Comparison of ENCODE assay signal across 16 mouse cellular contexts in genomic region chr9:120210865-120211264, GRCm38 (mm10).
"Had no signal": no experiment of that assay in that cellular context is flagged by ENCODE, and none has a peak within 500 bp of the region (broad histone marks: within the 10 kb centered on the region; RNA-seq: fewer than 3 reads in every experiment).

No protein-coding gene starts in this region.

- H3K4me3 ChIP-seq: kidney, embryonic 15.5 days; left cerebral cortex, adult 2 months; liver, embryonic 13.5 days; midbrain, embryonic 12.5 days; midbrain, embryonic 15.5 days; neural tube, embryonic 12.5 days had no signal

- H3K9me3 ChIP-seq: kidney, embryonic 15.5 days; liver, embryonic 13.5 days; midbrain, embryonic 12.5 days; midbrain, embryonic 15.5 days; neural tube, embryonic 12.5 days had no signal

- H3K27ac ChIP-seq: kidney, embryonic 15.5 days; left cerebral cortex, adult 2 months; liver, embryonic 13.5 days; midbrain, embryonic 12.5 days; midbrain, embryonic 15.5 days; neural tube, embryonic 12.5 days; stomach, postnatal 0 days had no signal

- H3K4me1 ChIP-seq: liver, embryonic 13.5 days; midbrain, embryonic 12.5 days; midbrain, embryonic 15.5 days; neural tube, embryonic 12.5 days had no signal

- ATAC-seq: midbrain, embryonic 15.5 days had no signal

- DNase-seq: kidney, postnatal 10 days; kidney, postnatal 36 days; layer of hippocampus, postnatal 36 days; liver, embryonic 13.5 days; lung, adult 2 months; lung, postnatal 14 days; lung, postnatal 4 days; thymus, adult 2 months; thymus, postnatal 14 days; thymus, postnatal 4 days had no signal

- H3K4me2 ChIP-seq: kidney, embryonic 15.5 days; liver, embryonic 13.5 days; midbrain, embryonic 12.5 days; midbrain, embryonic 15.5 days; neural tube, embryonic 12.5 days had no signal

- H3K36me3 ChIP-seq: kidney, embryonic 15.5 days; liver, embryonic 13.5 days; midbrain, embryonic 12.5 days; midbrain, embryonic 15.5 days; neural tube, embryonic 12.5 days had no signal

- H3K9ac ChIP-seq: kidney, embryonic 15.5 days; liver, embryonic 13.5 days; midbrain, embryonic 12.5 days; midbrain, embryonic 15.5 days; neural tube, embryonic 12.5 days had no signal

- H3K27me3 ChIP-seq: kidney, embryonic 15.5 days; liver, embryonic 13.5 days; midbrain, embryonic 12.5 days; midbrain, embryonic 15.5 days; neural tube, embryonic 12.5 days had no signal
